Mouse (Mus musculus) adrenal gland, adult 8-10 months (tissue): ENCODE data around the gene Fads2. TPM values are rescaled to one million over a fixed set of nuclear protein-coding genes. Genes with fewer than 3 reads are reported as not detected.
"Not testable (repeated sequence)": the region's sequence is repeated elsewhere in the genome, so short reads cannot be mapped to it uniquely, and the experiment has no call there.

Experiments
- DNase-seq: peaks from one replicate; pipeline ENCODE4 v3.0.0; 2022
- total RNA-seq, 4 experiments: library from RNA; stranded (reverse); gene quantifications; 2 replicates each; pipeline ENCODE4 v1.2.4; 2022

Gene Fads2
- 1,000 to 10,000 TPM; 1,620 to 2,476 (median 1,986) TPM for total RNA-seq

DNA sequence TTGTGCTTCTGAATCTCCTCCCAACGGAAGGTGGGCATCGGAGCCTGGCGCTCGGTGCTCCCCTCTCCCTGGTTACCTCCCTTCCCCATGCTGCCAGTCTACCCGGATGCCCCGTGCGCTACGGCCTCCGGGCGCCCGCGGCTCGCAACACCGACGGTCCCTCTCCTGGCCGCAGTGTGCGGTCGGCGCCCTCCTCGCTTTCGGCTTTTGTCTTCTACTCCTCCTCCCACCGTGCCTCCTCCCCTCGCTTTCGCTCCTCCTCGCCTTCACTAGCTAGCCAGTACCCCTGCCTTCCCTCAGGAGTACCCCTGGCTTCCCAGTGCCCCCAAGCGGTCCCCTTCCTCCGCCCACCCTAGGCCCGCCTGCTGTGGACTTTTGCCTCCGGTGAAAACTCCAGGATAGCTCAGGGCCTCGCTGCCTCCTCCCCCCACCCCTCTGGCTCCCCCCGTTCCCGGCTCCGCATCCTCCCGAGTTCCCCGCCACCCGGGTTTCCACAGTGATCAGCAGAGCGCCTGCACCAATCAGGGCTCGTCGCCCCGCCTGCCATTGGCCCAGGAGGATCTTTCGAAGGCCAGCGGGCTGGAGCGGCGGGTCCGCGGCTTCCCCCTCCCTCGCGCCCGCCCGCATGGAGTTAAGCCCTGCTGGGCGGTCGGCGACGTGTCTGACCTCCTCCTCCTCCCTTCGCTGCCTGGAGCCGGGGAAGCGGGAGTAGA is at the start of gene Fads2:
Gene Fads2 (minus strand): TSS at position 406 of the 713 bp plus-strand sequence.
- DNase-seq: peak; percentile 95

- DNase-seq: no peak
Measured at GRCm38 (mm10) chr19:10149189-10149588, 47.6 kb upstream of the Fads2 start.

DNA sequence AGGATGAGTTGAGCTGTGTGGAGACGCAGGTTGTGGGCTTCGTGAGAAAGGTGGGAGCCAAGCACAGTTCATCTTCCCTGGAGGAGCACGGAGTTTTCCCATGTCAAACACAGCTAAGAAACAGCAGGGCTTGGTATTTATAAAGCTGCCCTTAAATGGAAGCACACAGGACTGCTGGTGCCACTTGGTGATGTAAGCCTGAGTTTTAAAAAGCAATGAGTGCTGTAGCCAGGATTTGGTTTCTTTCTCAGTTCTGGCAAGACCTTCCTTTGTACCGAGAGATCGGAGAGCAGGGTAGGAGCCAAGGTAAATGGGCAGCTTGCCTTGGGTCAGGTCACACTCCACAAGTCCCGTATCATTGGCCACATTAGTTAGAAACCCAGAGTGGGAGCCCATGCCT is 47.0 kb upstream of the Fads2 start:
- no peak for DNase-seq

DNA sequence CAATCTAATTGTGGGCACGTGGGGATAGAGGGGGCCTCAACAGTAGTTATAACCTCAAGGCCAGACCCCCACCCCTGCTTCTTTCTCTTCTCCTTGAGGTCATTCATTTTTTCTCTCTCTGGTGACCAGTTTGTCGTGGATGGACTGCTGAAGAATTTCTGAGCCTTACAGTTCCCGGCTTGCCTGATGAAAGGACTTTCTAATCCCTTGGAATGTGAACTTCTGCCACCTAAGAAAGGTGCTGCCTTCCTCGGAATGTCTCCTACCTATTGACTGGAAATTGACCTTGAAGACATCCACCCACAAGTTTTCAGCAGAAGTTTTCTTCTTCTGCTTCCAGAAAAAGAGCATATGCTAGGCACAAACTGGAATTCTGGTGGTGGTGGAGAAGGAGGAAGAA is 42.9 kb upstream of the Fads2 start:
- no peak for DNase-seq

DNA sequence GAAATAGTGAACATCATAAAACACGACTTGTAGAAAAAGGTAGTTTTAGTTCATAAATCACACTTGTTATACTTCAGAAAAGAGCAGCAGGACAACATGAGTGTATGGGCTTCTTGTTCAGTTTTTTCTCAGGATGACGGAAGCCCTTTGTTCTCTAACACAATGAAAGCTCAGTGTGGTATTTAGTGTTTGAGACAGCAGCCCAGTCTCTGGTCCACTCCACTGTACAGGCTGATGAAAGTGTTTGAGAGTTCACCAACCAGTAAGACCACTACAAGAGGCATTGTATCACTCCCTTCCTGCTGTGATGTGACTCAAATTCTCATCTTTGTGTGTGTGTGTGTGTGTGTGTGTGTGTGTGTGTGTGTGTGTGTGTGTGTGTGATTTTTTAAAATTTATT is 42.1 kb upstream of the Fads2 start:
- no peak for DNase-seq

- no peak for DNase-seq
Measured at GRCm38 (mm10) chr19:10139736-10140135, 38.2 kb upstream of the Fads2 start.

DNA sequence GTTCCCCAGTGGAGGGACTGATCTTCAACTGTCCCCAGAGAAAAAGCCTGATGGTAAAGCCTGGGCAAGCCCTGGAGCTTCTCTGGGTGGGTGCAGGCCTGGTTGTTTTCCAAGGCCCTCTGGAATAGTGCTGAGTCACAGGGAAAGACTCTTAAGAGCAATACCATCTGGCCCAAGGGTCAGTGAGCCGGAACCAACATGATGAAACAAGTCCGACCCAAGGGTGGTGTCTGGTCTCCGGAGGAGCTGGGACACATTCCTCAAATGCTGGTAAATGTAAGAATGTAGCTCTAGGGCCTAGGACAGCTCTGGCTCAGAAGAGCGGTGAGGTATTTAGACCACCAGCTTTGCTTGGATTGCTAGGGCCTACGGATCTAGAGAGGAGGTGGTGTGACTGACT is 35.9 kb upstream of the Fads2 start:
- DNase-seq: no peak

DNA sequence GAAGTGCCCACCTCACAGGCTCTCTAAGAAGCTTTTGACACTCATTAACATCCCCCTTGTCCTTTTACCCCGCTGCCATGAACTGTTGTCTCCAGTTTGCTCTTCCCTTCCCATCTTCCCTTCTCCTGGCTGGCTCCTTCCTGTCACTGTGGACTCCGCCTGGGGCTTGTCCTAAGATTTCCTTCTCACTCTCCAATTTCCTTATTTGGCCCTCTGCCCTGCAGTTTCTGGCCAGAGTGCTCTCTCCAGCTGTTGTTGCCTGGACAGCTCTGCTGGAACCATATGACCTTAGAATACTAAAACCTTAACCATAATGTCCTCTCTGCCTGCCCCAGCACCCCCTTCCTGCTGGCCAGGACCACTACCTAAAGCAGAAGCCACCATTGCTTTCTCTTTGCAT is 33.1 kb upstream of the Fads2 start:
- DNase-seq: no peak

GRCm38 (mm10) chr19:10129547-10129946 is 28.0 kb upstream of the Fads2 start:
- DNase-seq: not testable (repeated sequence)

- DNase-seq: no peak
Measured at GRCm38 (mm10) chr19:10126479-10127250, 25.1 kb upstream of the Fads2 start.

DNA sequence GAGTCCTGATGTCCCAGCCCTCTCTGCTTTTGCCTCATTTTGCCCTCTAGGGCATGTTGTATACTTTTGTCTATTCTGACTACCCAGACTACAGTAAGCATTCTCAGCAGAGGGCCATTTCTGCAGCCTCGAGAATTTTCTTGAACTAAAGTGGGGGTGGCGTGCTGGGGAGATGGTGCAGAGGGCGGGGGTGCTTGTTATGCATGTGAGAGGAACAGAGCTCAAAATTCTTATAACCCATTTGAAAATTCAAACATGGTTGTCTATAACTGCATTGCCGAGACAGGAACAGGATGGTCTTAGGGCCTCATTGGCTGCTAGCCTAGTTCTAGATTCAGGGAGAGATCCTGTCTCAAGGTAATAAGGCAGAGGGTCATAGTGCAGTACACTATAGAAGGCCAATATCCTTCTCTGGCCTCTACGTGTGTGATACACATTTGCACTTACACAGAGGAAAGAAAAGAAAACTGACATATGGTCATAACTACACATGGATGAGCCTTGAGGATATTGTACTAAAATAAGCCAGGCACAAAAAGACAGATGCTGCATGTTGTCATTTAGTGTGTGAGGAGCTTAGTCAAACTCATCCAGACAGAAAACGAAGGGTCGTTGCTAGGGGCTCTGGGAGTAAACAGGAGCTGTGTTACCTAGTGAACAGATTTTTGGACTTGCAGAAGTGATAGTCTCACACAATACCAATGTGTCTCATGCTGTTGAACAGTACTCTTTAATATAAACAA is 22.5 kb upstream of the Fads2 start:
- DNase-seq: no peak

- peak; percentile 92 for DNase-seq
Measured at GRCm38 (mm10) chr19:10122021-10122631, 20.6 kb upstream of the Fads2 start.

DNA sequence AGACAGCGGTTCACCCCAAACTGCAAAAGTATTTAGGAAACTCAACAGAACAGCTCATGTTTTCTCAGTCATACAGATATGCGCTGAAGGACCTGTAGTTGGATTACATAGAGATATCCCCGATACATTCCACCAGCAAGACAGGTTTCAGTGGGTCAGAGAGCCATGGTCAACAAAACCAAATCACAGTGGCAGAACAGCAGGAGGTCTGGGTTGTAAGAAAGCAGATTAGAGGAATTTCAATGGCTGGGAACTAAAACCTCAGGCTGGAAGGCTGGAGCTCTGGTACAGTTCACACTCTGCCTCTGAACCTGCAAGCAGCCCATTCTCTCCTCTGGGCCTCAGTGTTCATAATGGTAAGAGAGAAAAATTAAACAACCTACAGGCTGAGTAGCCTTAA is 15.1 kb upstream of the Fads2 start:
- DNase-seq: no peak

GRCm38 (mm10) chr19:10115373-10116158 is 14.0 kb upstream of the Fads2 start:
- no peak for DNase-seq

DNA sequence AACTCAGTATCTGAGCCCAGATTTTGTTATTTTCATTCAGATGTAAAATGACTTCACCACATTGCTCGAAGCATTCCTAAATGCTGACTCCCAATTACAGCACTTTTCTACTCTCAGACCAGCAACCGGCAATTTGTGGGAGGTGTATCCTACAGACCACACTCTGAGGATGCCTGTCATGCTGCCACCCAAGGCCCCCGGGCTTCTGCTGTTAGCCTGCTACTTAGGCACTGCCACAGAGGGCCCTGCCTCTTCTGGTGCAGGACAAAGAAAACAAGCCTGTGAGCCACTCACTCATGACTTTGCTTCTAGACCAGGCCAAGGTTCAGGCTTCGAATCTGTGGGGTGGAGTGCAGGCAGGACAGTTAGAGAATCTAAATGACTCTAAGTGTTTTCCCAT is 11.4 kb upstream of the Fads2 start:
- DNase-seq: no peak

- no peak for DNase-seq
Measured at GRCm38 (mm10) chr19:10108666-10109065, 7.1 kb upstream of the Fads2 start.

DNA sequence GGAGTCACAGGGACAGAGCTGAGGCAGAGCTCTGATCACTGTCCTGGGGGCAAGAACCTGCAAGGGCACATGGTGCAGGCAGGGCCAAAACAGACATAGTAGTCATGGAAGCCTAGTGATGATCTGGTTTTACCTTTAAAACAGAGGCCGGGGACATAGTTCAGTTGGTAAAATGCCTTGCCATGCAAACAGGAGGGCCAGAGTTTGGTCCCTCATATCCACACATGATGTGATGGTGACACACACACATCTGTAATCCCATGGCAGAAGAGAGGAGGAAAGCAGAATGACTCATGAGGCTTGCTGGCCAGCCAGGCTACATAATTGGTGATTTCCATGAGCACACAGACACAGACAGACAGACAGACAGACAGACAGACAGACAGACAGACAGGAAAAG is 6.6 kb upstream of the Fads2 start:
- DNase-seq: no peak

DNA sequence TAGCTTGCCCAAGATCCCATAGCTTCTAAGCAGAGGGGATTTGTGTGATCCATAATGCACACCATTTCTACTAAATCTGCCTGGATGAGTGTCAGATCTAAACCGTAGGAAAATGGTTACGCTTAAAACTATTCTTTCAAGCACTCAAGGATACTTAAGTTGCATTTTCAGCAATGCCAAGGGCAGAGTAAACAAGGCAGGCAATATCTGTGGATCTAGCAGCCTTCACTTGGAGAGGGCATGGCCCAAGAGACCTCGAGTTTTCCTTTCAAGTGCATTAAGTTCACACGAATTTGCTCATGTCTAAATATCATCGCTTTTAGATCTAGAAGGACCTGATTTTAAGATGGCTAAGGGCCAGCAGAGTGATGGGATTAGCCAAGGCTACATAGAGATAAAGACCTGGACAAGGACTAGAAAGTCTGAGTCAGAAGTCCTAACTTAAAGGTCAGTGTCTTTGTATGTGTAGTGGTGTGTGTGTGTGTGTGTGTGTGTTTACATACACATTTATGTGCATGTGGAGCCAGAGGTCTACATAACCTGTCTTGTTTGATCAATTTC is 5.6 kb upstream of the Fads2 start:
- peak; percentile 82 for DNase-seq

GRCm38 (mm10) chr19:10106634-10107033 is 5.1 kb upstream of the Fads2 start:
- DNase-seq: no peak

DNA sequence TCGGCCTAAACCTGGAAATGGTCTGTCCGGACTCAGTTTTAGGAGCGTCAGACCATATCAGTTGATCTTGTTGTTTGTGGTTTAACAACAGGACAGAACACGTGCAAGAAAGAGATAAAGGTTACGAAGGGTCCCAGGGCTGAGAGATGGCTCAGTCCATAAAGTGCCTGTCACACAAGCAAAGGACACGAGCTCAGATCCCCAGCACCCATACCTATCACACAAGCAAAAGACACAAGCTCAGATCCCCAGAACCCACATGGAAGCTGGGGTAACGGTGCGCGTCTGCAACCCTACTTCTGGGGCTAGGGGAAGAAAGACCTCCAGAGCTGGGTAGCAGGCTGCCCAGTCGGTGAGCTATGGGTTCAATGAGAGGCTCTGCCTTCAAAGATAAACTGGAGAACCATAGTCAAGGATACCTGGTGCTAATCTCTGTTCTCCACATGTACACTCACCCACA is 3.5 kb upstream of the Fads2 start:
- DNase-seq: no peak

GRCm38 (mm10) chr19:10104234-10104633 is 2.7 kb upstream of the Fads2 start:
- no peak for DNase-seq
